Mouse (Mus musculus) lung, postnatal 4 days (tissue): ENCODE data around the gene Acer2.

Source experiments
- DNase-seq, 2 experiments: peaks; one replicate each; pipeline ENCODE4 v3.0.0; 2021

The Acer2 gene

DNA sequence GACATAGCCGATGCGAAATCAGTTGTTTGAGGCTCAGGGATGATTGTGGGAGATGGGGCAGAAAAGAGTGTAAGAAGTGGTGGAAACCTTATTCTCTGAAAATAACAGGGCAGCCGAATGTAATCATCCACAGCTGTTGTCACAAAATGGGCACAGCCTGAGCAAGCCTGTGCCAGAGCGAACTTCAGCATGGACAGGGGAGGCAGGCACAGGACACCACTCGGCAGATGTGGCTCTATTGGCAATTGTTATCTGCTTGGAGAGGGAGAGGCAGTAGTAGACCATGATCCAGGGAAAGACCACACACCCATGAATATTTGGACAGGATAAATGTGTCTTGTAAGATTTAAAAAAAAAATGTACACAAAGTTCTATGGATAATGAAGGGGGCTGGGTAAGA lies 103.1 kb downstream of the Acer2 start:
- no peak for DNase-seq
